Mouse (Mus musculus): ENCODE measurements at regions not wholly inside any gene's neighbourhood (a gene's known extent, or its start where the extent isn't known, plus 50 kb on each side); places are given as distances from the start of the nearest gene placed in this dataset.

DNA sequence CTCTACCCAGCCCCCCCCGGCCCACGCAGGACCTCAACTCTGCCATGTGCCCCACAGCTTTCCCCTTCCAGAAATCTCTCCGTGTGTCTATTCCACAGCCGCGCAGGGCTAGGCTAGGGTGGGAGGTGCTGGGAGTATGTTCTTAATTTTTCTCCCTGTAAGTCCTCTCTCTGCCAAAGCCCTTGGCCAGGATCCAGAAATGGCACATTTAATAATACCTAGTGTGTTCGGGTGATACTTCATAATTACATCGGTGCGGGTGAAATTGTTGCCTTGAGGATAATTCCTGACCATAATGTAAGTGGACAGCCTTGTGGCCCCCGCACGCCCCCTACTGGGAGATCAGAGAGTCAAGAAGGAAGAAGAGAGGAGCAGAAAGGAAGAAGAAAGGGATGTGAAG, 1093.5 kb downstream of the Mrps31 start:
- H3K4me2 ChIP-seq (ENCODE audit: low read length) = 0 out of 2 replicates have a peak overlapping the region, but pooled peaks have one; percentile 9
- WGBS = 40% methylated on average over 10 of the region's 10 CpGs

DNA sequence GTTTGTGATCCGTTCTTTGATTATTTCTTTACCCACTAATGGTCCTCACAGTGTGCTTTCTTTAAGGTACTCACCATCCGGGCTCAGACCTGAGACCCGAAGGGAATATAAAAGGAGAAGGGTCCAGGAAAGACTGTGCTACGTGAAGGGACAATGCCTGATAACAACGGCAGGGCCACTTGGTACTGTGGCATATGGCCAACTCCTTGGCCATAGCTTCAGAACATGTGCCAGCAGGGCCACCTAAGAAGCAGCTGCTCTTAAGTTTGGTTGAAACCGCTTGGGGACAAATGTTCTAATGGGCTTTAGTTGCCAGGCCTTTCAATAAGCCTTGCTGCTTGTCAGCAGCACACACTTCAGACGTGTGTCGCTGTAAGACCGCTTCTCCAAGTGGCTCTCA, 1094.1 kb downstream of the Mrps31 start:
- Histone ChIP-seq H3K9ac (ENCODE audit: low read depth, low read length) (no peak overlapping the region), H3K9me3 (ENCODE audit: control insufficient read depth, low read length) (no peaks in the 10 kb centered on the region), H3K4me3 (ENCODE audit: low read length) (no peak overlapping the region), H3K36me3 (ENCODE audit: control insufficient read depth, insufficient read depth, low read length) (no peaks in the 10 kb centered on the region), H3K27me3 (replicated peaks; ENCODE audit: control insufficient read depth, insufficient read depth, low read length) (no peaks in the 10 kb centered on the region), H3K27ac (ENCODE audit: low read depth, low read length) (no peak overlapping the region), H3K4me2 (ENCODE audit: low read length) (no peak overlapping the region), H3K4me1 (ENCODE audit: control insufficient read depth, insufficient read depth, low read depth, low read length) (no peaks in the 10 kb centered on the region)
- no peak for ATAC-seq
- WGBS = 76% methylated on average over 9 of the region's 9 CpGs

More for the DNA sequence above, 1093.5 kb downstream of the Mrps31 start:
- Histone ChIP-seq H3K9me3 (ENCODE audit: control insufficient read depth, low read length) (no peaks in the 10 kb centered on the region), H3K9ac (ENCODE audit: low read depth, low read length) (no peak overlapping the region), H3K4me1 (ENCODE audit: control insufficient read depth, insufficient read depth, low read depth, low read length) (no peaks in the 10 kb centered on the region), H3K4me3 (ENCODE audit: low read length) (no peak overlapping the region), H3K36me3 (ENCODE audit: control insufficient read depth, insufficient read depth, low read length) (no peaks in the 10 kb centered on the region), H3K27ac (ENCODE audit: low read depth, low read length) (no peak overlapping the region), H3K27me3 (replicated peaks; ENCODE audit: control insufficient read depth, insufficient read depth, low read length) (no peaks in the 10 kb centered on the region)
- ATAC-seq = peak; percentile 42; the same call in 1 of the 2 replicates

DNA sequence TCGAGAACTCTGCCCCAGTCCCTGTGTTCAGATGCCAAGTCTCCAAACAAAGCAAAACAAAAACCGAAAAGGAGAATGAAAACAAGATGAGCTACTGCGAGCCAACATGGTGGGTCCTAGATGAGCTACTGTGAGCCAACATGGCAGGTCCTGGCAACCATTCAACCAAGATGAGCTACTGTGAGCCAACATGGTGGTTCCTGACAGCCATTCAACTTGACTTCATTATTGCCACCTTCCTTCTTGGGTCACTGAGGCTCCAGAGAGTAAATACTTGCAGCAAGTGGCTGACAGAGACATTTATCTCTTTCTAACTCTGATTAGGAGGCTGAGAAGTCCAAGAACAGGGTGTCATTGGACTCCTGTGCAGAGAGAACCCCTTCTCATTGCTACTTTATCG, 1094.8 kb downstream of the Mrps31 start:
- 92% methylated on average over 4 of the region's 4 CpGs for WGBS
- Histone ChIP-seq H3K27me3 (replicated peaks; ENCODE audit: control insufficient read depth, insufficient read depth, low read length) (no peaks in the 10 kb centered on the region), H3K4me3 (ENCODE audit: low read length) (no peak overlapping the region), H3K9me3 (ENCODE audit: control insufficient read depth, low read length) (no peaks in the 10 kb centered on the region), H3K4me1 (ENCODE audit: control insufficient read depth, insufficient read depth, low read depth, low read length) (no peaks in the 10 kb centered on the region), H3K9ac (ENCODE audit: low read depth, low read length) (no peak overlapping the region), H3K27ac (ENCODE audit: low read depth, low read length) (no peak overlapping the region), H3K36me3 (ENCODE audit: control insufficient read depth, insufficient read depth, low read length) (no peaks in the 10 kb centered on the region), H3K4me2 (ENCODE audit: low read length) (no peak overlapping the region)
- no peak for ATAC-seq

DNA sequence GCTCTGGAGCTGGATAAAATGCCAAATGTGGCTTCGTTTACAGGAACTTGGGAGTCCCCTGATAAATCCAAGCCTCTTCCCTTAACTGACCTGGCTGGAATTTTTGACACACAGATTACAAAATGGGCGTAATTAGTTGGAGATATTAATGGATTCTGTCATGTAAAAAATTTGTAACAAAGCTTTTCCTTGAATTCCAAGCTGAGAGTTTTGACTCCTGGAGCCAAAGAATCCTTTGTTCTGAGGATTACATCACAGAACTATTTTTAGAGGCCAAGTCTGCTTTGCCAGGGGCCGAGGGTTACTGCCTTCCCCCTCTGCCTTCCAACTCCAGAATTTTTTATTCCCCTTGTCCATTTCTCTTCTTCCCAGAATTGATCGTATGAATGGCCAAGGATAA, 1096.5 kb downstream of the Mrps31 start:
- WGBS = 68% methylated on average over 4 of the region's 4 CpGs
- no peak for ATAC-seq

DNA sequence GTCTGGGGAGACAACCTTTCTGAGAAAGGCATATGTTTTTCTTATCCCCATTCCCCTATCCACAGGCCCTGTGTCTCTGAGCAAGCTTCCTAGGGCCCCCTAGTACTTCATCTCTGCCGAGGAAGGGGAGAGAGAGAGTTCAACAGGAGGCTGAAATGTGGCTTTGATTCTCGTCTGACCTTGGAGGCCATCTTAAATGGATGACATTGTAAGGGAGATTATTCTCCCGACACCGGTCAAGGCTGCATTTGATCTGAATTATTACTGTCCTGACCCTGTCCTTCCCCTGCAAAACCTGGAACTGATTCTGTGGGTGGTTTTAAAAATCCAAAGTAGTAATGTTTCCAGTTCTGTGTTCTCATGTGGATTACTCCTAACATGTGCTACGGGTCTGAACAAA, 1098.9 kb downstream of the Mrps31 start:
- Histone ChIP-seq H3K4me1 (ENCODE audit: control insufficient read depth, insufficient read depth, low read depth, low read length) (no peaks in the 10 kb centered on the region), H3K9me3 (ENCODE audit: control insufficient read depth, low read length) (no peaks in the 10 kb centered on the region), H3K4me2 (ENCODE audit: low read length) (no peak overlapping the region), H3K36me3 (ENCODE audit: control insufficient read depth, insufficient read depth, low read length) (no peaks in the 10 kb centered on the region), H3K27ac (ENCODE audit: low read depth, low read length) (no peak overlapping the region), H3K27me3 (replicated peaks; ENCODE audit: control insufficient read depth, insufficient read depth, low read length) (no peaks in the 10 kb centered on the region), H3K4me3 (ENCODE audit: low read length) (no peak overlapping the region), H3K9ac (ENCODE audit: low read depth, low read length) (no peak overlapping the region)
- 69% methylated on average over 5 of the region's 5 CpGs for WGBS
- no peak for ATAC-seq

More for the DNA sequence above, 1096.5 kb downstream of the Mrps31 start:
- Histone ChIP-seq H3K9me3 (ENCODE audit: control insufficient read depth, low read length) (no peaks in the 10 kb centered on the region), H3K27ac (ENCODE audit: low read depth, low read length) (no peak overlapping the region), H3K4me2 (ENCODE audit: low read length) (no peak overlapping the region), H3K4me1 (ENCODE audit: control insufficient read depth, insufficient read depth, low read depth, low read length) (no peaks in the 10 kb centered on the region), H3K36me3 (ENCODE audit: control insufficient read depth, insufficient read depth, low read length) (no peaks in the 10 kb centered on the region), H3K27me3 (replicated peaks; ENCODE audit: control insufficient read depth, insufficient read depth, low read length) (no peaks in the 10 kb centered on the region), H3K4me3 (ENCODE audit: low read length) (no peak overlapping the region), H3K9ac (ENCODE audit: low read depth, low read length) (no peak overlapping the region)

DNA sequence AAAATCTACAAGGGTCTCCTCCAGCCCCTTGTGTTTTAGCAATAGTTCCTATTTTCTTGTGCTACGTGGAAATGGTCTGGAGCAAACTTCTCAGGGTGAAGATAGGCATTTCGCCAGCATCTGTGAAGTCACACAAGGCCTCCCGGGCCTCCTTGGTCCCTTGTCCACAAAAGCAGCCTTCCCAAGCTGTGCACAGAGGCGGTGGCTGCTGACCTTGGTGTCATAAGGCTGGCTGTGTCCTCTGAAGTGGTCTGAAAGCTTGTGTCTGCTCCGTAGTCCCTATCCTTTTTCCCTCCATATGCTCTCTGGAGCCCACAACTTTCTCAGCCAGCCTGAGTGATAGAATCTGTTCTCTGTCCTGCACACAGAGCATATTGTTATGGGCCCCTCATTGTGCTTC, 1099.4 kb downstream of the Mrps31 start:
- Histone ChIP-seq H3K27me3 (replicated peaks; ENCODE audit: control insufficient read depth, insufficient read depth, low read length) (no peaks in the 10 kb centered on the region), H3K27ac (ENCODE audit: low read depth, low read length) (no peak overlapping the region), H3K36me3 (ENCODE audit: control insufficient read depth, insufficient read depth, low read length) (no peaks in the 10 kb centered on the region), H3K4me2 (ENCODE audit: low read length) (no peak overlapping the region), H3K9ac (ENCODE audit: low read depth, low read length) (no peak overlapping the region), H3K4me3 (ENCODE audit: low read length) (no peak overlapping the region), H3K4me1 (ENCODE audit: control insufficient read depth, insufficient read depth, low read depth, low read length) (no peaks in the 10 kb centered on the region), H3K9me3 (ENCODE audit: control insufficient read depth, low read length) (no peaks in the 10 kb centered on the region)
- no peak for ATAC-seq
- 73% methylated on average over 5 of the region's 5 CpGs for WGBS

DNA sequence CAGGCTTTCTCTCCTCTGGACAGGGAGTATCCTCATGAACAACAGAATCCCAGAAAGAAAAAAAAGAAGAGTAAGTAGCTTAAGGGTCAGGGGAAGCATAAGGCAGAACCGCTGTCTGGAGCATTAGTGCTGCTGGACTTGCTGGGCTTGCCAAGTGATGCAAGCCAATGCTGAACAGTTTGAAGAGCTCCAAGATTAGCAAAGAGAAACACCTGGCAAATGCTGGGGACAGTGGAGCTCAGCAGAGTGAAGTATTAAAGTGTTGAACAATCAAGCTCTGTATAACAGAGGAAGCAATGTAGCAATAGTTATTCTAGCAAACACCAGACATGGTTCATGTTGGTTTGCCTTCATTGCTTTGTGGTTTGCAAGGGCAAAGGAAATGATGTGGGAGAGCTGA, 1100.1 kb downstream of the Mrps31 start:
- H3K4me3 ChIP-seq (ENCODE audit: low read length) = no peak overlapping the region
- H3K9ac ChIP-seq (ENCODE audit: low read depth, low read length) = no peak overlapping the region
- no peaks in the 10 kb centered on the region for H3K36me3 ChIP-seq (ENCODE audit: control insufficient read depth, insufficient read depth, low read length)
- no peak overlapping the region for H3K27ac ChIP-seq (ENCODE audit: low read depth, low read length)
- H3K4me2 ChIP-seq (ENCODE audit: low read length) = no peak overlapping the region
- 77% methylated on average over 1 of the region's 1 CpGs for WGBS
- no peak for ATAC-seq
- H3K9me3 ChIP-seq (ENCODE audit: control insufficient read depth, low read length) = no peaks in the 10 kb centered on the region
- H3K27me3 ChIP-seq (replicated peaks; ENCODE audit: control insufficient read depth, insufficient read depth, low read length) = no peaks in the 10 kb centered on the region
- H3K4me1 ChIP-seq (ENCODE audit: control insufficient read depth, insufficient read depth, low read depth, low read length) = no peaks in the 10 kb centered on the region

DNA sequence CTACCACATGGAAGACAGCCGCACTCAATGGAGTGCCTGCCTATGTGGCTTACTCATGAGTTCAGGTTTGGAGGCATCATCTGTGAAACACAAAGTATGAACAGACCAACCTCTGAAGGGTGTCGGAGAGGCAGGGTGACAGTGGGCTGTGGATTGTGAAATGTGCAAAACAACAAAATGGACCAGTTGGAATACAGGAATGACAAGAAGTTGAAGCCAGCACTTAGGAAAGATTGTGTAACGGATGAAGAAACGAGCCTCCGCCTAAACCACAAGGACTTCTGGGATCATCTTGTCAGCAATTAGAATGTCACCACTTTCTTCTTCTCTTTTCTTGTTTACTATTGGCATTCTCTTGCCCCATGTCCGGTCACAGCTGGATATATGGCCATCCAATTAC, 1100.6 kb downstream of the Mrps31 start:
- 94% methylated on average over 6 of the region's 6 CpGs for WGBS
- Histone ChIP-seq H3K27me3 (replicated peaks; ENCODE audit: control insufficient read depth, insufficient read depth, low read length) (no peaks in the 10 kb centered on the region), H3K4me2 (ENCODE audit: low read length) (no peak overlapping the region), H3K9me3 (ENCODE audit: control insufficient read depth, low read length) (no peaks in the 10 kb centered on the region), H3K27ac (ENCODE audit: low read depth, low read length) (no peak overlapping the region), H3K4me3 (ENCODE audit: low read length) (no peak overlapping the region), H3K36me3 (ENCODE audit: control insufficient read depth, insufficient read depth, low read length) (no peaks in the 10 kb centered on the region), H3K4me1 (ENCODE audit: control insufficient read depth, insufficient read depth, low read depth, low read length) (no peaks in the 10 kb centered on the region), H3K9ac (ENCODE audit: low read depth, low read length) (no peak overlapping the region)
- ATAC-seq = no peak

DNA sequence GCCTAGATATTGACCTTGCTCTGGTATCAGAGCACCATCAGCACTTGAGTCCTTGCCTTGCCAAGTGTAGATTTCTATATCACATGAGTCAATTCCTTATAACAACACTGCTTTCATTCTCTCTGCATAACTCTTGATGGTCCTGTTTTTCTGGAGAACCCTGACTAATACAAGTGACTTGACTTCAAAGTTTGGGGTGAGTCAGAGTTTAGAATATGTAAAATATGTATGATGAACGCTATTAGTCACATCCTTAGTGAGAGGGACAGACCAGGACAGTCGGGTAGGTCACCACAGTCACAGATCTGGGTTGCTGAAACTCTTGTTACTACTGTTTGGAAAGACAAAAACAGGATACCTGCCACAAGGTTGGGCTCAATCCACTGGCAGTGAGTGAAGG, 1105.3 kb downstream of the Mrps31 start:
- ATAC-seq = no peak
- H3K27ac ChIP-seq (ENCODE audit: low read depth, low read length) = no peak overlapping the region
- H3K27me3 ChIP-seq (replicated peaks; ENCODE audit: control insufficient read depth, insufficient read depth, low read length) = no peaks in the 10 kb centered on the region
- H3K36me3 ChIP-seq (ENCODE audit: control insufficient read depth, insufficient read depth, low read length) = no peaks in the 10 kb centered on the region
- H3K9ac ChIP-seq (ENCODE audit: low read depth, low read length) = no peak overlapping the region
- 79% methylated on average over 2 of the region's 2 CpGs for WGBS
- no peaks in the 10 kb centered on the region for H3K9me3 ChIP-seq (ENCODE audit: control insufficient read depth, low read length)
- H3K4me3 ChIP-seq (ENCODE audit: low read length) = no peak overlapping the region
- H3K4me2 ChIP-seq (ENCODE audit: low read length) = no peak overlapping the region
- H3K4me1 ChIP-seq (ENCODE audit: control insufficient read depth, insufficient read depth, low read depth, low read length) = no peaks in the 10 kb centered on the region

DNA sequence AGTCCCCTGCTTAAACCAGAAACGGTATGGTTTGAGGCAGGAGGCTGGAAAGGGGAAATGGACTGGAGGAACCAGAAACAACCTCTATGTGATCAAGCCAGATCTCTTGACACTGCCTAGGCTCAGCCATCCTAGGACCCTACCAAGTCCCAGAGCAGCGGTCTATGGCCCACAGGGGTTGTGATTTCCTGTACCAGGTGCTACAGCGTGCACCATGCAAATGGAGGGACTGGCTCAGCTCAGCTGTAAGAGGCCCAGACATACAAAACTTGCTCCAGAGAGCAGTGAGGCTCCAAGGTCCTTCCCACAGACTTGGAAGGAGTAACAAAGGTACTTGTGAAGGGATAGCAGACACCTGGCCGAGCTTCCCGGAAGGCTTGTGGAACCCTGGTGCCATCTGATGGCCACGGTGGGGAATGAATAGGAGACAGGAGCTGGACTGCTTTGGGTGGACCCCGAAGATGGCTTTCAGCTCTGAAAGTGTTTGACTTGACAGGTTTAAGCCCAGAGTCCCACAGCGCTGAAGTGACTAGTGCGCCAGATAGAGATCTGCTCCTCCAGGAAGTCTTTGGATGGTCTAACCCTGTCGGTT, 1120.5 kb downstream of the Mrps31 start:
- ATAC-seq = peak; percentile 84
- 53% methylated on average over 10 of the region's 10 CpGs for WGBS
- no peaks in the 10 kb centered on the region for H3K4me1 ChIP-seq (ENCODE audit: control insufficient read depth, insufficient read depth, low read depth, low read length)
- H3K9ac ChIP-seq (ENCODE audit: low read depth, low read length) = no peak overlapping the region; the same call in 1 of the 2 replicates
- H3K36me3 ChIP-seq (ENCODE audit: control insufficient read depth, insufficient read depth, low read length) = no peaks in the 10 kb centered on the region
- no peaks in the 10 kb centered on the region for H3K9me3 ChIP-seq (ENCODE audit: control insufficient read depth, low read length)
- H3K4me2 ChIP-seq (ENCODE audit: low read length) = no peak overlapping the region
- no peak overlapping the region for H3K4me3 ChIP-seq (ENCODE audit: low read length)
- no peak overlapping the region for H3K27ac ChIP-seq (ENCODE audit: low read depth, low read length)
- no peaks in the 10 kb centered on the region for H3K27me3 ChIP-seq (replicated peaks; ENCODE audit: control insufficient read depth, insufficient read depth, low read length)
